Mouse (Mus musculus): ENCODE results near the gene Baz1b. TPM values are rescaled to one million over a fixed set of nuclear protein-coding genes. Genes with fewer than 3 reads are reported as not detected.

Baz1b gene
- total RNA-seq, 2 experiments from 2014 or later: 64.5 to 72.0 TPM

DNA sequence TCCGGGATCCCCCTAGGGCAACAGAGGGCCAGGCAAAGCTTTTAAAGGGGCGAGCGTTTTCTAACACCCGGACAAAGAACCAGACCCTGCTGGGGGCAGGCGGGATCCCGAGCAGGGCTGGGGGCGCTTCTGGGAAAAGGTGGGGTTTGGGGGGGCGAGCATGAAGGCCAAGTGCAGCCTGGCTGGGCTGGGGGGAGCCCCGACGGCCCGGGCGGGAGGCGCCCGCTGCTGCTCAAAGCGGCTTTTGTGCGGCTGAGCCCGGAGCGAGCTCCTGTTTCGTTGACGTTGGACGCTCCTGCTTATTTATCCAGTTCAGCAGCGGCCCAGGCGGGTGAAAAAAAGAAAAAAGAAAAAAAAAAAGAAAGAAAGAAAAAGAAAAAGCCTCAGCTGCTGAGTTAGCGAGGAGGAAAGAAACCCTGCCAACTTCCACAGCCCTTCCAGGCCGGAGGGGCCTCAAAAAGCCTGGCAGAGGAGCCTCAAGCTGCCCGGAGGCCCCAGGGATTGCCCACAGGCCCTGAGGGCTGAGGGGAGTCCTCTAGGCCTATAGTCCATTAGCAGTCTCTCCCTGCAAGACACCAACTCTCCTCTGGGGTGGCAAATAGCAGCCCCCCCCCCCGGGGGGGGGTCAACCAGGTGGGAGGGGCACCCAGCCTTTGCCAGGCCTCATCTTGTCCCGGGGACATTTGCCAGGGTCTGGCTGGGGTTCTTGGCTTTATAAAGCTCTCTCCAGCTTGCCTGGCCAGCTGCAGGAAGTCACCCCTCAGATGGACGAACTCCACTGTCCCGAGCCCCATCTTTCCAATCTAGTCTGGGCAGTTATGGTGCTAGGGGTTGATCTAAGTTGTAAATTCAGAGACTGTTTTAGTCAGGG lies 71.5 kb downstream of the Baz1b start:
- intact Hi-C loops (cut with DNase I): no loop called here
- DNase-seq (ENCODE audit: low spot score in 2 of 2): no peak

DNA sequence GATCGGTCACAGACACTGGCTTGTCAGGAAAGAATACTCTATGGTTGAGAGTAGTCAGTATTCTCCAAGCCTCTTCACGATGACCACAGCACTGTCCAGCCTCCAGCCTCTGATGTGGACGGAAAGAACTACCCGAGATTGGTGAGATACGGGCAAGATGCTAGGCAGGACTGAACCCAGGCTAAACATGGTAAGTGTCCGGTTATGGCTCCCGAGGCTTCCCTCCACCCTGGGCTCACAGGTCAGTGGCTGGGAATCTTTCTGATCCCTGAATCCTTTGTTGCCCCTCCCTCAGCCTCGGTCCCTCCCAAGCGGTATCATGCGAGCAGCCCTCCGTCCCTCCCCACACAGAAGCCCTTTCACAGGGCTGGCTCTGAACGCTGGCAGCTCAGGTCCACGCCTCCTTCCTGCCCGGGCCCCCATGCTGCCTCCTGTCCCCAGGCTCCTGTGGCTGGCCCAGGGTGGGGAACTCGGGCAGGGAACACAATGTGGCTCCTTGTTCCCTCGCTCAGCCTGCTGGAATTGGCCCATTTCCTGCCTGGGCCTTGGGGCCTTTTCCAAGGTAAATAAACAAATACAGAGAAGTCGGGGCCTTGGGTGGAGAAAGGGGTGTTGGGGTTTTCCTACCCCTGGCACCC lies 76.9 kb downstream of the Baz1b start:
- peak in 1 of 2 experiments; percentile 50 for DNase-seq (ENCODE audit: low spot score in 2 of 2)
- intact Hi-C loops (cut with DNase I): no loop called here

DNA sequence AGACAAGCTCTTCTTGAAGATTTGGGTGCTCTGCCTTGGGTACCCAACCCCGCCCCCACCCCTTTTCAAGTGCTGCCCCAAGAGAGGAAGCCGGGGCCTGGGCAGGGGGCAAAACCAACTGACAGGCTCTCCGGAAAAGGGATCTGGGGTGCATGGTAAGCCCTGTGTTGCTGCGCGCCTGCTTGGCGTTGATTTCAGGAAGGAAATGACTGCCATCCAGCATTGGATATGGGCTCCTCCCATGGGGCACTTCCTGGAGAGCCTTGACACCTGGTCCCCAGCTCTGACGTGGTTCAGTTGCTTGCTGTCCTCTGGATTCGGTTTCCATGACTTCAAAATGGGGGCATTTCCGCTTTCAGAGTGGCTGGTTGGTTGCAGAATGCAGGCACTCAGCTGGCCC lies 77.5 kb downstream of the Baz1b start:
- intact Hi-C loops (cut with DNase I): no loop called here
- no peak for DNase-seq (ENCODE audit: low spot score in 2 of 2)

DNA sequence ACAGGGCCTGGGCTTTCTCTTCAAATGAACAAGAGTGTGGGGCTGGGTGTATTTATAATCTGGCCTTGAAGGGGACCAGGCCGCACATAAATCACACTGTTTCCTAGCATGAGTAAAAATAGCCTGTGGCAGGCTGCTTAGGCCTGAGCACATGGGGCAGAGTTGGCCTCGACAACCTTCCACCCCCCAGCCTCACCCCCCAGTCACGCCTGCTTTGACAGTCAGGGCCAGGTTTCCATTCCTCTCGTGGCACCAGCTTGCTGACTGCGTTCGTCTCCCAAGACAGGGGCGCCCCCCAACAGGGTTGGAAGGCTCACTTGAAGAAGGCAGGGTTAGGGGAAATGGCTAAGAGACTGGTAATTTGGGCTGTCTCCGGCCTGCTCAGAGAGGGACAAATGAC lies 82.4 kb downstream of the Baz1b start:
- DNase-seq (ENCODE audit: low spot score in 2 of 2): no peak
- intact Hi-C loops (cut with DNase I): no loop called here

DNA sequence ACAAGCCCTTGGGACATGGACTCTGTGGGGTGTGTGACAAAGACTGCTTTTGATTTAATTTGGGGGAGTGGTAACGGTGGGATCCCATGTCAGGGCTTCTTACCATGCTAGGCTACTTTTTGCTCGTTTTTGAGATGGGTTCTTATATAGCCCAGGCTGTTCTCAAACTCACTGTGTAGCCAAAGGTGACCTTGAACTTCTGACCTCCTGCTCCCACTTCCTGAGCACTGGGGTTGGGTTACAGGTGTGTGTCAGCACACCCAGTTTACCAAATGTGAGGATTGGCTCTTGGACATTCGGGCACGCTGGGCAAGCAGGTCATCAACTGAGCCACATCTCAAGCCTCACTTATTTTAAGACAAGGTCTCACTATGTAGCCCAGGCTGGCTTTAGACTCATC lies 83.3 kb downstream of the Baz1b start:
- no peak for DNase-seq (ENCODE audit: low spot score in 2 of 2)
- intact Hi-C loops (cut with DNase I): no loop called here

DNA sequence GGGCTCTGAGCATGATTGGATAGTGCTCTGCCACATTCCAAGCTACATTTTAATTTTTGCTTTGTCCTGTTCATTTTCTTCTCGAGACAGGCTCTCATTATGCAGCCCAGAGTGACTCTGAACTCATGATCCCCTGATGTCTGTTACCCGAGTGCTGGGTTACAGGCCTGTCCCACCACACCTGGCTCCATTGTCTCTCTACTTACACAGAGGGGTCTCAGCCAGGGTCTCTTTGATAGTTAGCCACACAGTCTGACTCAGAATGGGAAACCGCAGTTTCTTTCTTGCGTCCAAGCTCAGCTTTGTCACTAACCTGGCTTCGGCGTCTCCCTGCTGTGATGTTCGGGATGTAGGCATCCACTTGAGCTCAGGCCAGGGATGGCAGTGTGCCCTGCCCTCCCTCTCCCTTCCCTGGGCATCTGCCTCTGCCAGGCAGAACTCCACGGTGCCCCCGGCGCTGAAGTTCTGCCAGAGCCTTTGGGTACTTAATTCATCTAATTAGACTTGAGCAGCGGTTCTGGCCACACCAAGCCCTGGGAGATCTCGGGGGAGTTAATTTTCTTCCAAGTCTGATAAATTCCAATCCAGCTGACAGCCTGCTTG lies 84.6 kb downstream of the Baz1b start:
- intact Hi-C loops (cut with DNase I): no loop called here
- DNase-seq (ENCODE audit: low spot score in 2 of 2): peak; percentile 45 to 53

DNA sequence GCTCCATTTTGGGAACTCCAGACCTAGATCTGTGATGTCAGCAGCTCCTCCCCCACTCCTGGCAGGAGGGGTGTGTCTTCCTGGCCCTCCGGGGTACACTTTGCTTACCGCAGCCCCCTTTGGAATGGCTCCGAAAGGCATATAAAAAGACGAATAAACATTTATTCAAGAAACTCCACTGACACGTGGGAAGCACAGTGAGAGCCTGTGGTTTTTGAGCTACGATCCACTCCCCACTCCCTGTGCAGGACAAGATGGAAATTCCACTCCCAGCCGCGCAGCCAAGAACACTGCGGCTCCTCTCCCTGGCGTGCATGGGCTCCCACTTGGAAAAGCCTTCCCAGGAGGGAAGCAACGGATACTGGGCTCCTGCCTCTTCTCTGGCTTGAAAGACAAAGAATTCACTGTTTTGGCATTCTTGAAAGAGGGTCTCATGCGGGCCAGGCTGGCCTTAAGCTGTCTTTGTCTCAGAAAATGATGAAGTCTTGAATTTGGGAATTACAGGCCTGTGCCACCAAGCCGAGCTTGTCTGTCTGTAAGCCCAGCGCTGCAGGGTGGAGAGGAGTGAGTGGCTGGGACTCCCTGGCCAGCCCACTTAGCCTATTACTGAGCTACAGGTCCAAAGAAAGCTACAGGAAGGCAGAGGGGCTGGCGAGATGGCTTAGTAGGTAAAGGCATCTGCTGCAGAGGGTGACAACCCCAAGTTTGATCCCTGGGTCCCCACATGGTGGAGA lies 87.8 kb downstream of the Baz1b start:
- intact Hi-C loops (cut with DNase I): no loop called here
- DNase-seq (ENCODE audit: low spot score in 2 of 2): peak in 1 of 2 experiments; percentile 19

DNA sequence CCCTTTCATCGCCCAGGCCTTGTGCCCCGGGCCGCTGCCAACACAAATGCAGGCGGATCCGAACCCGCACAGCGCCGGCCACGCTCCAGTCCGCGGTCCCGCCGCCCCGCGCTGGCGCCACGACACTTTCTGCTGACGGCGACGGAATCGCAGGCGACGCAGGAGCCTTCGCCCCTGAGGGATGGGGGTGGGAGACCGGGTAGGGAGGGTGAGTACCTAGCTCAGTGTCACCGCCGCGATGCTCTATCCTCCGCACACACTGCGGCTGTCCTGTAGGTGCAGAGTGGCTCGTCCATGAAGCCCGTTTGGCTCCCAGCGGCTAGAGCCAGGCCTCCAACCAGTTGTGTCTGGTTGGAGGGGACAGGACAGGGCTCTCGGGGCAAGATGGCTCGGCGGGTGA lies 89.5 kb downstream of the Baz1b start:
- no peak for DNase-seq (ENCODE audit: low spot score in 2 of 2)
- intact Hi-C loops (cut with DNase I): no loop called here

DNA sequence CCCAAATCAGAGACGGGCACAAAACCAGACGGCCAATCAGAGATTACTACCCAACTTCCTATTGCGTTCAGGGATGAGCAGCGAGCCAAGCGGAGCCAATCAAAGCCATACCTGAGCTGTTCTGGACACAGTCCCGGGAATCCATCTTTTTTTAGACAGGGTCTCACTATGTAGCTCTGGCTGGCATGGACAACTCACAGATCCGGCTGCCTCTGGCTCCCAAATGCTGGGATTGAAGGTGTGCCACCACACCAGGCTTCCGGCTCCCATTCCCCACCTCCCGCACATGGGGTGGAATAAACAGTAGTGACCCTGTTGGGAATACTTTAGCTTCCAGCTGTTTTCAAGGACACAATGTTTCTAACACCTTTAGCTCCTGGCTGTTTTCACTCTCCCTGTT lies 93.2 kb downstream of the Baz1b start:
- intact Hi-C loops (cut with DNase I): no loop called here
- no peak for DNase-seq (ENCODE audit: low spot score in 2 of 2)

DNA sequence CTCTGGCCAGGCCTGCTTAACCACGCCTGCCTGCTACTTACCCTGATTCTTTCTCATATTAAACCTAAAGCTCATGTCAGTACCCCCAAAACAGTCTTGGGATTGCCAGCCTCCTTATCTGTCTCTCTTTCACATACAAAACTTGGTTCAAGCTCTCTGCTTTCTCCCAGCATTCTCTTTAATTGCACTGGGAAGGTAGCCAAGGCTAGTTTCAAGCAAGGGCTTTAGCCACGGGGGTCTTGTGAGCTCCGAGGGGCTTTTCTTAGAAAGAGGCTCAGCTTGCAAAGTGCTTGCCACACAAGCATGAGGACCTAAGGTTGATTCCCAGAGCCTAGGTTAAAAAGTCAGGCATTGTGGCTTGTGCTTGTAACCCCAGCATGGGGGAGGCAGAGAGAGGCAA lies 98.1 kb downstream of the Baz1b start:
- DNase-seq (ENCODE audit: low spot score in 2 of 2): no peak
- intact Hi-C loops (cut with DNase I): loop anchor here (5.0 kb wide), 1 partner anchor 33 kb away; the partner anchor contains the start of gene Fzd9

DNA sequence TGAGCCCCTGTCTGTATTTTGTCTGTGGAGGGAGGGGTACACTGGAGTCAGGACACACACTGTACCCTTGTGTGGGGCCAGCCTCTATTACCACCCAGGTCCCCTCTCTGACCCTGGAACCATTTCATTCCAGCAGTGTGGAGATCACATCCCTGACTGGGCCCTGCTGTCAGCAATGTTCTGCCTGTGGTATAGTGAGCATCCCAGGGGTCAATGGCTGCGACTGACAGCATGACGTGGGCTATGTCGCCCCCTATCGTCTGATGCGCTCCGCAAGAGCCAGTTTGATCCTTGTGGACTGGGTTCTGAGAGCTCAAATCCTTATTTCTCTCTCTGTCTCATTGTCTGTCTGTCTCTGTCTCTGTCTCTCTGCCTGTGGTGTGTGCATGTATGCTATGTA lies 99.1 kb downstream of the Baz1b start:
- peak; percentile 72 to 75 for DNase-seq (ENCODE audit: low spot score in 2 of 2)
- intact Hi-C loops (cut with DNase I): loop anchor here (1.0 to 5.0 kb wide), 3 partner anchors 34 to 167 kb away; partner anchors contain the start of gene Fzd9

DNA sequence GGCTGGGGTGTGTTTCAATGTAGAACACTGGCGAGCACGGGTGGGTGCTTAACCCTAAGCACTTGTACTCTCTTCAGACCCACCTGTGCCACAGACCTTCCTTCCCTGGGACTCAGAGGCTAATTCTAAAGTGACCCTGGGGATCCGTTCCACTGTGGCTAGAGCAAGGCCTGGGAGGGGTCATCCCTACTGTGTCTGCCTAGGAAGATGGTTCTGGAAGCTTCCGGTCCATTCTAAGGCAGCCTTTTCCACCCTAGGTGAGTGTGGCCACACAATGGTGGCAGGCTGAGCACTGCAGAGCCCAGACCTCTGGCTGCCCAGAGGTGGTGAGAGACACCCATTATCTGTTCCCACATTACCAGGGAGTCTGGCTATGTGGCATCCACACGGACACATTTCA lies 99.9 kb downstream of the Baz1b start:
- intact Hi-C loops (cut with DNase I): loop anchor here (1.0 to 5.0 kb wide), 3 partner anchors 35 to 168 kb away; partner anchors contain the start of gene Fzd9
- DNase-seq (ENCODE audit: low spot score in 2 of 2): no peak

DNA sequence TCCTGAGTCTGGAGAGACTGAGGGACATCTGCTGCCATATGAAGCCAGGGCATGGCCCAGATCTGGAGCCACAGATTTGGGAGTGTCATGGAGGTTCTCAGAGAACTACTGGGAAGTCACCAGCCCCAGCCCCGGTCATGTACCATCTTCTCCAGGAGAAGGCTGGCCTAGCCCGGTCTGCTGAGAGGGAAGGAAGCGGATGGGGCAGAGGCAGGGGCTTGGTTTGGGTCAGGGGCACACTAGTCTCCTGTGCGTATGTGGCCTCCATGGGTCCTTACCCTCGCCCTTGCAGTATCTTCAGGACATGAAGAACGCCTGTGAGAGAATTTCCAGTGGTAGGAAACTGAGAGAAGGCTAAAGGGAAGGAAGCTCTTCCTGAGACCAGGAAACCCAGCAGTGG lies 103.6 kb downstream of the Baz1b start:
- no peak for DNase-seq (ENCODE audit: low spot score in 2 of 2)
- intact Hi-C loops (cut with DNase I): no loop called here

DNA sequence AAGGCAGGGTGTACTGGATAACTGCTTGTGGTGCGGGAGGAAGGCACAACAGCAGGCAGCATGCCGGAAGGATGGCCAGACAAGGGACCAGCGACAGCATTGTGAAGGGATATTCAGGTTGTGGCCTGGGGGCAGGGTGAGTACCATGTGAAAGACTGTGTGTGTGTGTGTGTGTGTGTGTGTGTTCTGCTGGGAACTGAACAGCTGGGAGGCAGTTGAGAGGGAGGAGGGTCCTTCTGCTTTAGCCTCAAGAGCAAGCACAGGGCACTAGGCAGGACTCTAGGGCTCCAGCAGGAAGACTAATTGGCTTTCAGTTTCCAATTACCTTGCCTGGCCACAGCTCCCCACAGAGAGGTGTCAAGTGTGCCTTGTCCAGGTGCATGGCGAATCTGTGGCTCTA lies 104.1 kb downstream of the Baz1b start:
- no peak for DNase-seq (ENCODE audit: low spot score in 2 of 2)
- intact Hi-C loops (cut with DNase I): no loop called here

DNA sequence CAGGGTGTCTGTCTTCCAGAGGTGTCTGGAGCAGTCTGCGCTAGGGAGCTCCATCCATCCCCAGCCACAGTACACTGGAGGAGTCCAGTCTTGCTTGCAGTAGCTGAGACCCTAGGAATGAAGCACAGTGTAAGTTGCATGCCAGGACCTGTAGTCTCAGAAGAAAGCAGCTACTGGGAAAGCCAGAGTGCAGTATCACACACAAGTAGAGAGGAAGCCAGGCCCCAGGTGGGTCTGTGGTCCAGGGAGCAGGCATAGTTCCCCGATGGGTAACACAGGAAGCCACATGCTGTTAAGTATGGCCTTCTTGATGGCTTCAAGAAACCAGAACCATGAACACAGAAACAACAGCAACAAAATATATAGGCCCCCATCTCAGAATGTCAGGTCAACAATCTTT lies 104.9 kb downstream of the Baz1b start:
- intact Hi-C loops (cut with DNase I): no loop called here
- DNase-seq (ENCODE audit: low spot score in 2 of 2): no peak

Small RNAs within 50 kb of the gene (microRNA-seq; reads per million reads assigned to microRNA genes)
- gene Gm25315: 0 reads per million in 2 experiments

Other genes with a start within 250 kb of the Baz1b start
- not detected for gene Cldn4, start 240.3 kb upstream of the Baz1b start, total RNA-seq (2021)
- under 1 TPM; 0.39 to 0.62 TPM for gene Cldn3, start 201.1 kb upstream of the Baz1b start, total RNA-seq (2021)
- 10 to 100 TPM; 35.5 to 41.4 TPM for gene Abhd11, start 178.1 kb upstream of the Baz1b start, total RNA-seq (2021)
- gene Stx1a, start 163.8 kb upstream of the Baz1b start, total RNA-seq (2021): 100 to 1,000 TPM; 388 to 416 TPM
- 10 to 100 TPM; 38.3 to 42.4 TPM for gene Dnajc30, start 123.1 kb upstream of the Baz1b start, total RNA-seq (2021)
- 10 to 100 TPM; 49.7 to 51.0 TPM for gene Bud23, start 122.3 kb upstream of the Baz1b start, total RNA-seq (2021)
- 10 to 100 TPM; 25.3 to 28.7 TPM for gene Vps37d, start 109.0 kb upstream of the Baz1b start, total RNA-seq (2021)
- 1 to 10 TPM; 4.6 to 5.7 TPM for gene Mlxipl, start 97.4 kb upstream of the Baz1b start, total RNA-seq (2021)
- 10 to 100 TPM; 30.1 to 30.7 TPM for gene Tbl2, start 37.6 kb upstream of the Baz1b start, total RNA-seq (2021)
- 10 to 100 TPM; 52.4 to 53.4 TPM for gene Bcl7b, start 19.0 kb upstream of the Baz1b start, total RNA-seq (2021)
- 1 to 10 TPM; 6.5 to 7.2 TPM for gene Fzd9, start 64.0 kb downstream of the Baz1b start, total RNA-seq (2021)
- gene Fkbp6, start 162.8 kb downstream of the Baz1b start, total RNA-seq (2021): under 1 TPM in 1 of 2 experiments, not detected in 1; 0.50 TPM
- gene Trim50, start 166.0 kb downstream of the Baz1b start, total RNA-seq (2021): not detected
- gene Nsun5, start 182.7 kb downstream of the Baz1b start, total RNA-seq (2021): 10 to 100 TPM; 15.7 to 18.8 TPM
- 10 to 100 TPM; 51.6 to 51.7 TPM for gene Pom121, start 207.3 kb downstream of the Baz1b start, total RNA-seq (2021)